In the genomic region with DNA sequence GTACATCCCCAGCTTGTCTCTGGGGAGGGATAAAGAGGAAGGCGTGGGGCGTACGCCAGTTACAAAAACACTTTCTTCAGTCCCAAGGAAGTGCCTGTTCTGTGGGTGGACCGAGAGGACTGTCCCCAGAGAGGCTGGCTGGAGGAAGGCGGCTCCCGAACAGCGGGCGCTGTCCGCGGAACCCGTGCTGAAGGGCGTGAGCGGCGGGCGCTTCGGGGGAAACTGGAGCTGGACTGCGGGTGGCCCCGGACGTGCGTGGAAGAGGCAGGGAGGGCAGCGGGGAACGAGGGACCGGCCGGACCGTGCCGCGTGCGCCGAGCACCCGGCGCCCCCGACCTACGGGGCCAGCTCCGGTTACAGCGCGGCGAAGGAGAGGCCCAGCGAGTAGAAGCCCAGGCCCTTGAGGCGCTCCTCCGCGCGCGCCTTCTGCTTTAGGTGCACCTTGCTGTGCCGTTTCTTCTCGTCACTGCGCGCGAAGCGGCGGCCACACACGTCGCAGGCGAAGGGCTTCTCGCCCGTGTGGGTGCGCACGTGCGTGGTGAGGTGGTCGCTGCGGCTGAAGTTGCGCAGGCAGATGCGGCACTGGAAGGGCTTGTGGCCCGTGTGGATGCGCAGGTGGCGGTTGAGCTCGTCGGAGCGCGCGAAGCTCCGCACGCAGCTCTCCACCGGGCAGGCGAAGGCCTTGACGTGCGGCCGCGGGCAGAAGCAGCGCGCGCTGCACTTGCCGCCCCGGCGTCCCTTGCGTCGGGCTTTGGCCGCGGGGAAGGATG, we compare ENCODE assay signal across 9 mouse cellular contexts. TPM values are rescaled to one million over a fixed set of nuclear protein-coding genes. Genes with fewer than 3 reads are reported as not detected.
A peak's percentile ranks its signal among the peaks of the same experiment; 100 is the strongest.
DNase-seq lines count a peak whose midpoint lies in the region; ATAC-seq and TF ChIP-seq lines count a peak whose summit lies in the region.
"Had no signal": no experiment of that assay in that cellular context is flagged by ENCODE, and none has a peak within 500 bp of the region (broad histone marks: within the 10 kb centered on the region; RNA-seq: fewer than 3 reads in every experiment).

No protein-coding gene starts in this region.

- H3K9me3 ChIP-seq in intestine, postnatal 0 days (ENCODE audit: control insufficient read depth), result no peaks in the 10 kb centered on the region
- H3K9me3 ChIP-seq in liver, embryonic 12.5 days (replicated peaks), result no peaks in the 10 kb centered on the region

- no peak for TF ChIP-seq POLR2A in myocyte (IDR thresholded peaks at IDR 0.05; ENCODE audit: insufficient read length, low read depth)

- TF ChIP-seq CTCF in intestine, postnatal 0 days (IDR thresholded peaks at IDR 0.05; ENCODE audit: low read depth), result no peak

- H3K4me2 ChIP-seq in intestine, postnatal 0 days (replicated peaks; ENCODE audit: low read depth), result peak overlapping the region; percentile 44
- peak overlapping the region; percentile 66 for H3K4me2 ChIP-seq in liver, embryonic 12.5 days
- H3K4me2 ChIP-seq in myocyte (ENCODE audit: low read depth), result no peak overlapping the region

- no peak overlapping the region for H3K27ac ChIP-seq in intestine, postnatal 0 days (ENCODE audit: low read depth, low read length)
- no peak overlapping the region for H3K27ac ChIP-seq in liver, embryonic 12.5 days
- H3K27ac ChIP-seq: macrophage had no signal

- H3K4me3 ChIP-seq in intestine, postnatal 0 days (ENCODE audit: low read depth, low read length), result peak overlapping the region; percentile 46
- peak overlapping the region; percentile 32 for H3K4me3 ChIP-seq in liver, embryonic 12.5 days
- H3K4me3 ChIP-seq in myocyte, result no peak overlapping the region

- no peaks in the 10 kb centered on the region; the same call in 1 of the 2 replicates for H3K36me3 ChIP-seq in intestine, postnatal 0 days (ENCODE audit: control insufficient read depth, insufficient read depth)
- H3K36me3 ChIP-seq in liver, embryonic 12.5 days, result no peaks in the 10 kb centered on the region
- H3K36me3 ChIP-seq in myocyte (ENCODE audit: control insufficient read depth, insufficient read depth), result no peaks in the 10 kb centered on the region

- ATAC-seq in granulocyte monocyte progenitor cell, adult 5-6 weeks (replicated peaks; ENCODE audit: poor library complexity, severe bottlenecking), result peak; percentile 48
- ATAC-seq in intestine, postnatal 0 days, result no peak
- no peak for ATAC-seq in liver, embryonic 12.5 days

- no peak overlapping the region for H3K9ac ChIP-seq in intestine, postnatal 0 days (ENCODE audit: low read depth, low read length)
- H3K9ac ChIP-seq in liver, embryonic 12.5 days, result no peak overlapping the region

- WGBS in intestine, postnatal 0 days, result under 1% methylated on average over 84 of the region's 88 CpGs
- WGBS in liver, embryonic 12.5 days (ENCODE audit: insufficient replicate concordance), result 1% methylated on average over 88 of the region's 88 CpGs

- H3ac ChIP-seq in myocyte (ENCODE audit: control insufficient read depth, insufficient read length), result no peak overlapping the region

- H3K27me3 ChIP-seq in intestine, postnatal 0 days (replicated peaks; ENCODE audit: control insufficient read depth, insufficient read depth, low read length), result peaks cover 55% of the 10 kb centered on the region
- H3K27me3 ChIP-seq in liver, embryonic 12.5 days (replicated peaks), result peaks cover 90% of the 10 kb centered on the region
- peaks cover 36% of the 10 kb centered on the region for H3K27me3 ChIP-seq in myocyte (ENCODE audit: control insufficient read depth, insufficient read depth, insufficient read length)

- H3K79me2 ChIP-seq in myocyte (ENCODE audit: control insufficient read depth, insufficient read depth), result no peaks in the 10 kb centered on the region

- peak; percentile 57 to 66 for DNase-seq in adrenal gland, adult 18-20 months (ENCODE audit: low spot score in 2 of 2)
- DNase-seq in cerebellum, postnatal 14 days, result peak; percentile 47 to 52
- DNase-seq in urinary bladder, postnatal 14 days (ENCODE audit: low spot score), result peak; percentile 59
- DNase-seq in thymus, postnatal 0 days (ENCODE audit: low spot score), result no peak

- no peaks in the 10 kb centered on the region for H3K4me1 ChIP-seq in intestine, postnatal 0 days (replicated peaks; ENCODE audit: control insufficient read depth, insufficient read depth, low read length)
- H3K4me1 ChIP-seq in liver, embryonic 12.5 days, result peaks cover 23% of the 10 kb centered on the region

TF ChIP-seq in myocyte, 11 proteins besides CTCF, POLR2A, EP300 and RAD21:
- no peak for TF ChIP-seq POLR2AphosphoS2 (IDR thresholded peaks at IDR 0.05; ENCODE audit: insufficient read length, low read depth)
- peak; percentile 78 for TF ChIP-seq REST (IDR thresholded peaks at IDR 0.05; ENCODE audit: insufficient read depth, insufficient read length)
- TF ChIP-seq USF1 (IDR thresholded peaks at IDR 0.05; ENCODE audit: low read depth), result no peak
- no peak for TF ChIP-seq SRF (IDR thresholded peaks at IDR 0.05; ENCODE audit: control insufficient read depth, insufficient read length, low read depth)

RNA-seq across cellular contexts. Expression of a gene that starts 1.9 kb away (rescaled TPM):
- total RNA-seq in adrenal gland, adult 18-20 months (2021), result not detected
- not detected in 2 replicates for total RNA-seq in granulocyte monocyte progenitor cell, adult 5-6 weeks (2014; fragmentation: Nextera tagmentation)
- not detected in 2 replicates for total RNA-seq in granulocyte monocyte progenitor cell, adult 5-6 weeks (2017)
- not detected in 2 replicates for polyA plus RNA-seq in intestine, postnatal 0 days (2015; fragmentation: Nextera tagmentation; extraction: Ambion mirVana)
- not detected in 2 replicates for polyA plus RNA-seq in liver, embryonic 12.5 days (2016; fragmentation: Nextera tagmentation; extraction: Ambion mirVana)
- polyA plus RNA-seq in myocyte (2012; fragmentation: generic; extraction: Trizol), result not detected
- polyA plus RNA-seq in thymus, postnatal 0 days (2015; fragmentation: Nextera tagmentation; extraction: Ambion mirVana), result 0.05 TPM in 1 of 2 replicates, not detected in the other
- polyA plus RNA-seq: macrophage had no signal

RNA-seq across cellular contexts. Expression of a gene that starts 8.7 kb away (rescaled TPM):
- under 1 TPM; 0.56 to 0.58 TPM for total RNA-seq in adrenal gland, adult 18-20 months (2021)
- not detected in 2 replicates for total RNA-seq in granulocyte monocyte progenitor cell, adult 5-6 weeks (2014; fragmentation: Nextera tagmentation)
- not detected in 2 replicates for total RNA-seq in granulocyte monocyte progenitor cell, adult 5-6 weeks (2017)
- polyA plus RNA-seq in intestine, postnatal 0 days (2015; fragmentation: Nextera tagmentation; extraction: Ambion mirVana), result 0.09 and 0.10 TPM in 2 replicates
- 0.01 and 0.06 TPM in 2 replicates for polyA plus RNA-seq in liver, embryonic 12.5 days (2016; fragmentation: Nextera tagmentation; extraction: Ambion mirVana)
- not detected for polyA plus RNA-seq in myocyte (2012; fragmentation: generic; extraction: Trizol)
- 0.04 TPM in 1 of 2 replicates, not detected in the other for polyA plus RNA-seq in thymus, postnatal 0 days (2015; fragmentation: Nextera tagmentation; extraction: Ambion mirVana)
- polyA plus RNA-seq: macrophage had no signal

RNA-seq across cellular contexts. Expression of a gene that starts 59.7 kb away (rescaled TPM):
- 10 to 100 TPM; 12.5 to 16.8 TPM for total RNA-seq in adrenal gland, adult 18-20 months (2021)
- total RNA-seq in granulocyte monocyte progenitor cell, adult 5-6 weeks (2014; fragmentation: Nextera tagmentation), result 26.8 and 31.7 TPM in 2 replicates
- total RNA-seq in granulocyte monocyte progenitor cell, adult 5-6 weeks (2017), result 10.2 and 16.8 TPM in 2 replicates
- polyA plus RNA-seq in intestine, postnatal 0 days (2015; fragmentation: Nextera tagmentation; extraction: Ambion mirVana), result 23.2 and 23.7 TPM in 2 replicates
- 36.9 and 40.8 TPM in 2 replicates for polyA plus RNA-seq in liver, embryonic 12.5 days (2016; fragmentation: Nextera tagmentation; extraction: Ambion mirVana)
- polyA plus RNA-seq in myocyte (2012; fragmentation: generic; extraction: Trizol), result 17.6 TPM
- 51.9 and 56.7 TPM in 2 replicates for polyA plus RNA-seq in thymus, postnatal 0 days (2015; fragmentation: Nextera tagmentation; extraction: Ambion mirVana)
